Mouse (Mus musculus): ENCODE data around the gene Zfp493.

DNA sequence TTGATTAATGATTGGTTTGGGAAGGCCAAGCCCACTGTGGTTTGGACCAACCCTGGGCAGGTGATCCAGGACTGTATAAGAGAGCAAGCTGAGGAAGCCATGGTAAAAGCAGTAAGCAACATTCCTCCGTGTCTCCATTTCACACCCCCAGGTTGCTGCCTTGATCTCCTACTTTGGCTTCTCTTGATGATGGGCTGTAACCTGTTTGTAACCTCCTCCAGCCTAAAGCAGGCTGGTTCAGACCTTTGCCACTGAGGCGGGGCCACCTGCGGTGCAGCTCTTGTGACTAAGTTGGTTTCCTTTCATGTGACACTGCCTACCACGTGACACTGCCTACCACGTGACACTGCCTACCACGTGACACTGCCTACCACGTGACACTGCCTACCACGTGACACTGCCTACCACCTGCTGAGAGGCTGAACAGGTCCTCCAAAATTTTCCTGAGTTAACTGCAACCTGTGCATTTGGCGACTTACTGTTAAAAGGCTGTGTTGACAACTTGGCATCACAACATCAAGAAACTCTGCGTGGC, 12.5 kb downstream of the Zfp493 start:
- TF ChIP-seq POLR2A (IDR thresholded peaks at IDR 0.05; ENCODE audit: control insufficient read depth, low read depth, low read length) (no peak), CTCF (IDR thresholded peaks at IDR 0.05; ENCODE audit: control insufficient read depth, insufficient read depth, insufficient replicate concordance, low read depth, low read length) (no peak)

Data from testis, adult 2 months (tissue).